Mouse (Mus musculus): Measurements from ENCODE around the gene Trim63. TPM values are rescaled to one million over a fixed set of nuclear protein-coding genes. Genes with fewer than 3 reads are reported as not detected.
A peak's percentile ranks its signal among the peaks of the same experiment; 100 is the strongest.

The Trim63 gene
- polyA plus RNA-seq, 1 experiment from 2014 or later = 0.39 TPM

DNA sequence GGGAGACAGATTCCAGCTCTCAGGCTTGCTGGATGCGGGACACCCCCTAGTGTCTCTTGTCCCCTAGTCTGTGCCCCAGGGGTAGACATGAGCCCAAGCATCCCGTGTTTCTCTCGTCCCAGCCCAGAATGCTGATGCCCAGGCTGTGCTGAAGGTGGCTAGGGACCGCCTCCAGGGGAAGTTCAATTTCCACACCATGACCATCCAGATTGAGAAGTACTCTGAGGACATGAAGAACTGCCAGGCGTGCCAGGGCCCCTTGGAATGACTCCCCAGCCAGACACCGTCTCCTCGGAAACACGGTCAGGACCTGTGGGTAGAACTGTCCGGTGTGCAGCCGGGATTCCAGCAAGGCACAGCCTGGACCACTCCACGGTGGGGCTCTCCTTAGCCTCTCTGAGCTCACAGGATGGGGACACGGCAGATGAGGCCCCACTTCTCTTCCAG is 37.4 kb downstream of the Trim63 start:
- no peak for ATAC-seq (ENCODE audit: low read depth)
- Histone ChIP-seq H3K4me1 (ENCODE audit: control insufficient read depth, insufficient read depth, low read length) (no peaks in the 10 kb centered on the region), H3K9me3 (ENCODE audit: control insufficient read depth, low read length) (no peaks in the 10 kb centered on the region), H3K4me3 (ENCODE audit: low read depth, low read length) (no peak overlapping the region), H3K27me3 (ENCODE audit: control insufficient read depth, insufficient read depth, low read length) (no peaks in the 10 kb centered on the region), H3K4me2 (ENCODE audit: low read depth, low read length) (no peak overlapping the region), H3K27ac (ENCODE audit: low read depth, low read length) (no peak overlapping the region), H3K9ac (replicated peaks; ENCODE audit: low read depth, low read length) (no peak overlapping the region), H3K36me3 (ENCODE audit: control insufficient read depth, insufficient read depth, low read length) (no peaks in the 10 kb centered on the region)
- WGBS = 57% methylated on average over 12 of the region's 12 CpGs

DNA sequence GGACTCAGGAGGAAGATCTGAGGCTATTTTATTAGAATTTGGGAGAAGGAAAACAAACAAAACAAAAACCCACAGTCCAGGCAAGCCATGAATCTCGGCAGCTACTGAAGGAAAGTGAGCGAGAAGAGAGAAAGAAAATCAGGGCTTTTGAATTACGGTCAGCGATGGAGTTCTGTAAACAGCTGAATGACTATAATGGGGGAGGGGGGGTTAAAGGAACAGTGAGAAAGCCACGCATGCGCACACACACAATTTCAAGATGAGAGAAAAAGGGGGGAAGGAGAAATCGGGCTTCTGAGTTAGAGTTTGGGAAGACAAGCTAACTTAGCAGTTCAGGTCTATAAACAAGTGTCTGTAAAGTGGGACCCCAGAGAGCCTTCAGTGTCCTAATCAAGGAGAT is 38.0 kb downstream of the Trim63 start:
- WGBS = 58% methylated on average over 7 of the region's 7 CpGs
- H3K27ac ChIP-seq (ENCODE audit: low read depth, low read length) = no peak overlapping the region
- no peak for ATAC-seq (ENCODE audit: low read depth)
- H3K4me2 ChIP-seq (ENCODE audit: low read depth, low read length) = no peak overlapping the region
- H3K4me3 ChIP-seq (ENCODE audit: low read depth, low read length) = no peak overlapping the region
- H3K27me3 ChIP-seq (ENCODE audit: control insufficient read depth, insufficient read depth, low read length) = no peaks in the 10 kb centered on the region
- H3K36me3 ChIP-seq (ENCODE audit: control insufficient read depth, insufficient read depth, low read length) = no peaks in the 10 kb centered on the region
- H3K4me1 ChIP-seq (ENCODE audit: control insufficient read depth, insufficient read depth, low read length) = no peaks in the 10 kb centered on the region
- no peak overlapping the region for H3K9ac ChIP-seq (replicated peaks; ENCODE audit: low read depth, low read length)
- H3K9me3 ChIP-seq (ENCODE audit: control insufficient read depth, low read length) = no peaks in the 10 kb centered on the region

DNA sequence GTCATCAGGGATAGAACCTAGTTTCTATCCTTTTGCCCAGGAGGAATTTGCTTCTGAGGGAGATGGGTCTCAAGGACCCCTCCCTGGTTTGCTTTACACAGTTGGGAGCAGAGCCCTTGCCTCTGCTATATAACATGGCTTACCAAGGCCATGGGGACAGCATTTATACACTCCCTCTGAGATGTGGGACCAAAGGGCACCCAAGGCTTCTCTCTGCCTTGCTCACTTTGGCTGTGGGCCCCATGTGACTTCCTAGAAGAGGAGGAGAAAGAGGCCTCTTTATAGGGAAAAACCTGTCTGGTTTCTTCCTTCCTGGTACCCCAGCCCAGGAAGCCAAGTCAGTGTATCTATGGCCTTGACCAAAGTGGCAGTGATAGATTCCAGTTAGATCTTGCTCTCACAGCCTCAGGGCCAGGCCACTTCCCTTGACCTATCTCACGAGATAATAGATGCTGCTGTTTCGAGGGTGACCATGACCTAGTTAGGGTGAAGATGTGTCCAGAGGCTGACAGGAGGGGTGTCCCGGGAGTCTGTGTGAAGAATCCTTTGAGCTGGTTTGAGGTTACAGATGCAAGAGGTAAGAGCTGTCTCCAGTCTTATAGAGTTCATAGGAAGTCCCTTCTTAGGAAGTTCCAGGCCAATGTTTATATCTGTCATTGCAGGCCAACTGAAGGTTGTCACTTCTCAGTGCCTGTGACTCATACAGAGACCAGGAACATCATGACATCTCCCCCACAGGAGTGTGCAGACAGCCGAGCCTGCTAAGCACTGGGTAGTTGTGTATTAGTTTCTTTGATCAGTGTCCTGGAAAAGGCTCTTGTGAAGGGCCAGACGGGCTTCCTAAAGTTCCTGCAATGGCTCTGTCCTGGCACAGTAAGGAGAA is 38.8 kb downstream of the Trim63 start:
- Histone ChIP-seq H3K9me3 (ENCODE audit: control insufficient read depth, low read length) (no peaks in the 10 kb centered on the region), H3K27me3 (ENCODE audit: control insufficient read depth, insufficient read depth, low read length) (no peaks in the 10 kb centered on the region), H3K4me2 (ENCODE audit: low read depth, low read length) (no peak overlapping the region), H3K4me3 (ENCODE audit: low read depth, low read length) (no peak overlapping the region), H3K36me3 (ENCODE audit: control insufficient read depth, insufficient read depth, low read length) (no peaks in the 10 kb centered on the region), H3K9ac (replicated peaks; ENCODE audit: low read depth, low read length) (no peak overlapping the region), H3K4me1 (ENCODE audit: control insufficient read depth, insufficient read depth, low read length) (no peaks in the 10 kb centered on the region), H3K27ac (ENCODE audit: low read depth, low read length) (no peak overlapping the region)
- no peak for ATAC-seq (ENCODE audit: low read depth)
- 75% methylated on average over 5 of the region's 5 CpGs for WGBS

DNA sequence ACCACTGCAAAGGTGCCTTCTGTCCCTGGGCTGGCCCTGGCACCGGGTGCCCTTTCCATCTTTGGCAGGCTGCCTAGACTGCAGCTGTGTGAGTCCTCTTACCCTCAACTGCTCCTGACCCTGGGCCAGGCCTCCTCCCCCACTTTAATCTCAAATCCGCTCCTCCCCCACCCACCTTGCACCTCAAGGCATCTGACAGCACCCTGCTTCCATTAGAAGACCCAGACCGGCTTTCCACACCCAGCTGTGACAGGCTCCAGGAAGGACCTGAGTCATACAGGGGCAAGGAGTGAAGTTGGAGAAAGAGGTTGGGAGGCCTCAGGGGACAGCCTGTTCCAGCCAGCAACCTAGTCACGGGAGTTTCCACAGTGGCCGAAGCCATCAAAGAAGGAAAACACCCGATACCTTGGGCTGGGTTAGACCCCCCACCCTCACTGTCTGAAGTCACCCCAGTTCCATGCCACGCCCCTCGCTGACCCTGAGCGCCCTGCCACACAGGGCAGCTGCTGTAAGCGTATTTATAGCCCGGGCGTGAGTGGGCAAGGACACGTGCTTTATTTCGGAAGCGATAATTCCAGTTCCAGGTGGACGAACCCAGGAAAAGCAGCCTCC is 41.0 kb downstream of the Trim63 start:
- no peaks in the 10 kb centered on the region for H3K4me1 ChIP-seq (ENCODE audit: control insufficient read depth, insufficient read depth, low read length)
- no peak overlapping the region for H3K9ac ChIP-seq (replicated peaks; ENCODE audit: low read depth, low read length)
- peak; percentile 21; the same call in 1 of the 2 replicates for ATAC-seq (ENCODE audit: low read depth)
- no peaks in the 10 kb centered on the region for H3K36me3 ChIP-seq (ENCODE audit: control insufficient read depth, insufficient read depth, low read length)
- no peaks in the 10 kb centered on the region for H3K27me3 ChIP-seq (ENCODE audit: control insufficient read depth, insufficient read depth, low read length)
- H3K27ac ChIP-seq (ENCODE audit: low read depth, low read length) = no peak overlapping the region
- WGBS = 55% methylated on average over 16 of the region's 16 CpGs
- no peak overlapping the region for H3K4me3 ChIP-seq (ENCODE audit: low read depth, low read length)
- no peak overlapping the region for H3K4me2 ChIP-seq (ENCODE audit: low read depth, low read length)
- no peaks in the 10 kb centered on the region for H3K9me3 ChIP-seq (ENCODE audit: control insufficient read depth, low read length)

DNA sequence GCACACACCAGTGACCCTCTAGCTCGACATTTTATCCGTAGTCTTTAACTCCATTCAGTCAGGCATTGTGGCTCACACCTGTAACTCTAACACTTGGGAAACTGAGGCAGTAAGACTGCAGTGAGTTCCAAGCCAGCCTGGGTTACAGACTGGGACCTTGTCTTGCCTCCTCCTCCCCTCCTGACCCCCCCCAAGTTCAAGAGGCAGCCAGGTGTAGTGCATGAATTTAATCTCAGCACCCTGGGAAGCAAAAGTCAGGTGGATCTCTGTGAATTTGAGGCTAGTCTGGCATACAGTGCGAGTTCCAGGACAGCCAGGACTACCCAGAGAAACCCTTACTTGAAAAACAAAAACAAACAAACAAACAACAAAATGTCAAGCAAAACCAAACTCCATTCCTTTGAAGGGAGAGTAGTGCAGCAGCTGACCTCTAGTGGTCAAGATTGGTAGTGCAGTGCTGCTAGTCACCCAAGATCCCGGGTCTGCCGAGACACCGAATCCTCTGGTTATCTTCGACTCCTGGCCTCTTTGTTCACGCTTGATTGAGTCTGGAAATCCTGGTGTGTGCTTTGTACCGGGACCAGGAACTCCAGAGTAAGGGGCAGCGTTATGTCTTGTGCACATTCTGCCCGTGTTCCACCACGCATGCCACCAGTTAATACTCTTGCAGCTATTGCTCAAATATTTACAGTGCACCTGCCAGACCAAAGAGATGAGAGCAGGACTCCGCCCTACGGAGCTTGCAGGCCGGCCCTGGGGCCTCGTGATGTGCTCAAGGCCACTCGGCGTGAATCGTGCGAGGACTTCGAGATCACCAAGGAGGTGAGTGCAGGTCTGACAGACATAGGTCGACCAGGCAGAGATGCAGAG is 41.9 kb downstream of the Trim63 start:
- Histone ChIP-seq H3K36me3 (ENCODE audit: control insufficient read depth, insufficient read depth, low read length) (no peaks in the 10 kb centered on the region), H3K4me3 (ENCODE audit: low read depth, low read length) (peak overlapping the region; percentile 2; the same call in 1 of the 2 replicates), H3K9me3 (ENCODE audit: control insufficient read depth, low read length) (no peaks in the 10 kb centered on the region), H3K27me3 (ENCODE audit: control insufficient read depth, insufficient read depth, low read length) (no peaks in the 10 kb centered on the region), H3K27ac (ENCODE audit: low read depth, low read length) (no peak overlapping the region), H3K4me1 (ENCODE audit: control insufficient read depth, insufficient read depth, low read length) (no peaks in the 10 kb centered on the region), H3K4me2 (ENCODE audit: low read depth, low read length) (peak overlapping the region; percentile 33), H3K9ac (replicated peaks; ENCODE audit: low read depth, low read length) (no peak overlapping the region)
- 21% methylated on average over 22 of the region's 22 CpGs for WGBS
- ATAC-seq (ENCODE audit: low read depth) = 0 out of 2 replicates have a peak, but pooled peaks have one; percentile 34

DNA sequence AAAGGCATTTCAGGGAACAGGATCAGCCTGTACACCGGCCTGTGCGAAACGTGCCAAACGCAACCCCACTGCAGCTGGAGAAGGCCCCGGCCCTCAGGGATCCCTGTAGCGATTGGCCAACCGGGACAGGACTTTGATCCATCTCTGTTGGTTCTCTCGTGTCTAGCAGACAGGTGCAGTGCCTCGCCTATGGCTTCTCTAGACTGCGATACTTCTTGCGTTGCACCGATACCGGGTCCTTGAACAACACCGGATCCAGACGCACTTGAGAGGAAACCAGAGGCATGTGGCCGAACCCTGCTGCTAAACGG is 42.5 kb downstream of the Trim63 start:
- Histone ChIP-seq H3K36me3 (ENCODE audit: control insufficient read depth, insufficient read depth, low read length) (no peaks in the 10 kb centered on the region), H3K27ac (ENCODE audit: low read depth, low read length) (no peak overlapping the region), H3K9ac (replicated peaks; ENCODE audit: low read depth, low read length) (no peak overlapping the region; the same call in 1 of the 2 replicates), H3K4me1 (ENCODE audit: control insufficient read depth, insufficient read depth, low read length) (no peaks in the 10 kb centered on the region), H3K4me3 (ENCODE audit: low read depth, low read length) (0 out of 2 replicates have a peak overlapping the region, but pooled peaks have one; percentile 2), H3K4me2 (ENCODE audit: low read depth, low read length) (peak overlapping the region; percentile 33), H3K9me3 (ENCODE audit: control insufficient read depth, low read length) (no peaks in the 10 kb centered on the region), H3K27me3 (ENCODE audit: control insufficient read depth, insufficient read depth, low read length) (no peaks in the 10 kb centered on the region)
- ATAC-seq (ENCODE audit: low read depth) = no peak
- 46% methylated on average over 17 of the region's 17 CpGs for WGBS

DNA sequence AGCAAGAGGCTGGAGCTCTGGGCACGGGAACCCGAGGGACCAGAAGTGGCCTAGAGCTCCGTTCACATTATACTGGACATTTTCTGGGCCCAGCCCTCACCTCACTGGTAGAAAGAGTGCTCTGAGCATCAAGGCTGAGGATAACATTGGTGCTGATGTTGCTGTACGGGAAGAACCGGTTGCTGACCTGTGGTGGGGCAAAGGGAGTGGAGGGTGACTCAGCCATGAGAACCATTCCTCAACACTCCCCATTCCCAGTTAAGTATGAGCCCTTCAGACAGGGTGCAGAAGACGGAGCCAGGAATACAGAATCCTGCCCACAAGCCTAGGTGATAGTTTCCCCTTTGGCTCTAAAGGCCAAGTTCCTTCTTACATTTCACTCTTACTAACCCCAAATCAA is 44.7 kb downstream of the Trim63 start:
- no peak for ATAC-seq (ENCODE audit: low read depth)

DNA sequence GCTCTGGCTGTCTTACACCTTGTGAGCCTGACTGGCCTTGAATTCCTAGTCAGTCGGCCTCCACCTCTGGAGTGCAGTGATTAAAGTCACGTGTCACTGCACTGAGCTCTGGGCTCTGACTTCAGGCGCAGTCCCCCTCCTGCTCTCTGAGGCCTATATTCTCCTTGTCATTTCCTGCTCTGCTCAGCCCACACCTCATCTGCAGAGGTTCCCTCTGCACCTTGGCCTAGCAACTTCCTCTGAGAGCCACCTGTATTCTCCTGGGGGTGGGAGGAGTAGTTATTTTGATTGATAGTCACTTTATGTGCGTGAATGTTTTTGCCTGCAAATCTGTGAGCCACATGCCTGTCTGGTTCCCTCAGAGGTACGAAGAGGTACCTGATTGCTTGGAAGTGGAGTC is 46.3 kb downstream of the Trim63 start:
- Histone ChIP-seq H3K4me1 (ENCODE audit: control insufficient read depth, insufficient read depth, low read length) (no peaks in the 10 kb centered on the region), H3K9me3 (ENCODE audit: control insufficient read depth, low read length) (no peaks in the 10 kb centered on the region), H3K27me3 (ENCODE audit: control insufficient read depth, insufficient read depth, low read length) (no peaks in the 10 kb centered on the region), H3K36me3 (ENCODE audit: control insufficient read depth, insufficient read depth, low read length) (no peaks in the 10 kb centered on the region), H3K9ac (replicated peaks; ENCODE audit: low read depth, low read length) (no peak overlapping the region), H3K4me2 (ENCODE audit: low read depth, low read length) (no peak overlapping the region), H3K27ac (ENCODE audit: low read depth, low read length) (no peak overlapping the region), H3K4me3 (ENCODE audit: low read depth, low read length) (no peak overlapping the region)
- ATAC-seq (ENCODE audit: low read depth) = 0 out of 2 replicates have a peak, but pooled peaks have one; percentile 24
- WGBS = 38% methylated on average over 5 of the region's 5 CpGs

More for the DNA sequence above, 44.7 kb downstream of the Trim63 start:
- H3K4me3 ChIP-seq (ENCODE audit: low read depth, low read length) = no peak overlapping the region
- H3K9me3 ChIP-seq (ENCODE audit: control insufficient read depth, low read length) = no peaks in the 10 kb centered on the region
- no peak overlapping the region for H3K4me2 ChIP-seq (ENCODE audit: low read depth, low read length)
- H3K27ac ChIP-seq (ENCODE audit: low read depth, low read length) = no peak overlapping the region
- H3K27me3 ChIP-seq (ENCODE audit: control insufficient read depth, insufficient read depth, low read length) = no peaks in the 10 kb centered on the region
- H3K36me3 ChIP-seq (ENCODE audit: control insufficient read depth, insufficient read depth, low read length) = no peaks in the 10 kb centered on the region
- WGBS = 90% methylated on average over 6 of the region's 6 CpGs
- H3K9ac ChIP-seq (replicated peaks; ENCODE audit: low read depth, low read length) = no peak overlapping the region
- H3K4me1 ChIP-seq (ENCODE audit: control insufficient read depth, insufficient read depth, low read length) = no peaks in the 10 kb centered on the region

Measured in neural tube, embryonic 14.5 days (tissue).